Mouse (Mus musculus) midbrain, embryonic 11.5 days (tissue): ENCODE measurements at regions not wholly inside any gene's neighbourhood (a gene's known extent, or its start where the extent isn't known, plus 50 kb on each side); places are given as distances from the start of the nearest gene placed in this dataset.
A peak's percentile ranks its signal among the peaks of the same experiment; 100 is the strongest.

Source experiments
- ATAC-seq: fragments of 200-750 bp; cut with Nextera tagmentation; 2 replicates; pipeline ENCODE4 v1.8.0; 2017; ENCODE audit warnings: moderate TSS enrichment, moderate library complexity; ENCODE audit not compliant: low FRiP score
- DNase-seq: peaks from one replicate; pipeline ENCODE4 v3.0.0; 2015; ENCODE audit warnings: low spot score; ENCODE audit errors: missing footprints
- H3K27ac ChIP-seq: fragments of 300-500 bp; sonication (generic); 2 replicates; pipeline ENCODE4 v1.5.1; 2014; ENCODE audit warnings: low read depth, low read length
- H3K27me3 ChIP-seq: fragments of 300-500 bp; sonication (generic); 2 replicates; pipeline ENCODE4 v1.6.1; 2014; ENCODE audit warnings: mild to moderate bottlenecking, low read length, moderate library complexity, mixed read lengths; ENCODE audit not compliant: control insufficient read depth, insufficient read depth
- H3K36me3 ChIP-seq: fragments of 300-500 bp; sonication (generic); 2 replicates; pipeline ENCODE4 v1.6.1; 2014; ENCODE audit warnings: mild to moderate bottlenecking, low read length, moderate library complexity, mixed read lengths; ENCODE audit not compliant: control insufficient read depth, insufficient read depth
- H3K4me1 ChIP-seq: fragments of 300-500 bp; sonication (generic); 2 replicates; pipeline ENCODE4 v1.6.1; 2014; ENCODE audit warnings: low read length; ENCODE audit not compliant: control insufficient read depth, insufficient read depth
- H3K4me2 ChIP-seq: fragments of 300-500 bp; sonication (generic); 2 replicates; pipeline ENCODE4 v1.6.1; 2014; ENCODE audit warnings: mild to moderate bottlenecking, moderate library complexity
- H3K4me3 ChIP-seq: fragments of 300-500 bp; sonication (generic); 2 replicates; pipeline ENCODE4 v1.5.1; 2014; ENCODE audit warnings: low read depth, low read length
- H3K9ac ChIP-seq: fragments of 300-500 bp; sonication (generic); 2 replicates; pipeline ENCODE4 v1.6.1; 2014; ENCODE audit warnings: low read length
- H3K9me3 ChIP-seq: fragments of 300-500 bp; sonication (generic); 2 replicates; pipeline ENCODE4 v1.6.1; 2016; ENCODE audit warnings: low read length; ENCODE audit not compliant: control insufficient read depth
- WGBS: fragments of 180-500 bp; shearing (Covaris S2); extraction: QIAGEN DNeasy Blood & Tissue Kit; methylation state at CpG from one replicate; pipeline ENCODE4 v1.1.7; 2014; 5-methylcytosine and 5-hydroxymethylcytosine counted together

GRCm38 (mm10) chr6:93623541-93623940 lies 660.2 kb downstream of the Magi1 start:
- no peak overlapping the region for H3K4me3 ChIP-seq
- no peaks in the 10 kb centered on the region for H3K27me3 ChIP-seq
- H3K36me3 ChIP-seq, result no peaks in the 10 kb centered on the region
- ATAC-seq (no peak), DNase-seq (no peak)
- no peaks in the 10 kb centered on the region for H3K9me3 ChIP-seq
- H3K4me1 ChIP-seq, result no peaks in the 10 kb centered on the region
- H3K27ac ChIP-seq, result no peak overlapping the region
- H3K4me2 ChIP-seq, result no peak overlapping the region
- WGBS, result 75% methylated on average over 5 of the region's 5 CpGs
- H3K9ac ChIP-seq, result no peak overlapping the region

- Histone ChIP-seq H3K9me3 (no peaks in the 10 kb centered on the region), H3K4me2 (no peak overlapping the region), H3K4me3 (no peak overlapping the region), H3K27me3 (no peaks in the 10 kb centered on the region), H3K9ac (no peak overlapping the region), H3K4me1 (no peaks in the 10 kb centered on the region), H3K27ac (no peak overlapping the region), H3K36me3 (no peaks in the 10 kb centered on the region)
- no peak for ATAC-seq
- no peak for DNase-seq
Measured at GRCm38 (mm10) chr6:93616926-93617325, 666.8 kb downstream of the Magi1 start.

- Histone ChIP-seq H3K4me1 (no peaks in the 10 kb centered on the region), H3K27me3 (no peaks in the 10 kb centered on the region), H3K4me2 (no peak overlapping the region), H3K9me3 (no peaks in the 10 kb centered on the region), H3K27ac (no peak overlapping the region), H3K9ac (no peak overlapping the region), H3K36me3 (no peaks in the 10 kb centered on the region), H3K4me3 (no peak overlapping the region)
- DNase-seq (no peak), ATAC-seq (no peak)
- WGBS, result 89% methylated on average over 2 of the region's 2 CpGs
Measured at GRCm38 (mm10) chr6:93600376-93600775, 657.1 kb upstream of the Adamts9 start.

- no peak overlapping the region for H3K4me3 ChIP-seq
- 72% methylated on average over 3 of the region's 3 CpGs for WGBS
- no peaks in the 10 kb centered on the region for H3K4me1 ChIP-seq
- ATAC-seq, result no peak
- H3K4me2 ChIP-seq, result no peak overlapping the region
- no peak overlapping the region for H3K9ac ChIP-seq
- DNase-seq, result no peak
- H3K36me3 ChIP-seq, result no peaks in the 10 kb centered on the region
- H3K9me3 ChIP-seq, result no peaks in the 10 kb centered on the region
- no peaks in the 10 kb centered on the region for H3K27me3 ChIP-seq
- no peak overlapping the region for H3K27ac ChIP-seq
Measured at GRCm38 (mm10) chr6:93599371-93599770, 656.1 kb upstream of the Adamts9 start.

DNA sequence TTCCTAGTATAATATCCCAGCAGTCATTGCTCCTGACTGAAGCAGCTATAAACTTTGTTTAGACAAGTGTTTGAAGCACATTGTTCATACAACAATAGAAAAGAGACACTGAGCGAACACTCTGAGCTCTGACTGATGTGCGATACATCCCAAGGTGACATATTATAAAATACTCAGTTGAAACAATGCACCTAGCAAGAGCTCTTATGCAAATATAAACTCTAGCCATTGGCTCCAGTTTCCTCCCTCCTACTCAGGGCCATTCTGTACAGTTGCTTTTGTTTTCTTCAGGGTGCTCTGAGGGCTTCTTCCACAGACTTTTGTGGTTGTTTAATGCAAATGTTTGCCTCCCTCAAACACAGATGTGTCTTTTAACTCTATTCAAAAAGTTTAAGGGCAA lies 646.6 kb upstream of the Adamts9 start:
- Histone ChIP-seq H3K27ac (no peak overlapping the region), H3K4me1 (peaks cover 2% of the 10 kb centered on the region; the same call in 1 of the 2 replicates), H3K27me3 (no peaks in the 10 kb centered on the region), H3K36me3 (no peaks in the 10 kb centered on the region), H3K9ac (no peak overlapping the region), H3K9me3 (no peaks in the 10 kb centered on the region), H3K4me3 (no peak overlapping the region), H3K4me2 (no peak overlapping the region)
- DNase-seq (no peak), ATAC-seq (no peak)
- WGBS, result 68% methylated on average over 2 of the region's 2 CpGs

GRCm38 (mm10) chr6:93586871-93587270 lies 643.6 kb upstream of the Adamts9 start:
- no peaks in the 10 kb centered on the region for H3K9me3 ChIP-seq
- no peaks in the 10 kb centered on the region for H3K27me3 ChIP-seq
- H3K4me2 ChIP-seq, result no peak overlapping the region
- H3K4me3 ChIP-seq, result no peak overlapping the region
- H3K4me1 ChIP-seq, result peaks cover 2% of the 10 kb centered on the region; the same call in 1 of the 2 replicates
- H3K27ac ChIP-seq, result no peak overlapping the region
- DNase-seq (peak; percentile 41), ATAC-seq (no peak)
- 91% methylated on average over 2 of the region's 2 CpGs for WGBS
- H3K36me3 ChIP-seq, result no peaks in the 10 kb centered on the region
- H3K9ac ChIP-seq, result no peak overlapping the region

GRCm38 (mm10) chr6:93581141-93581540 lies 637.8 kb upstream of the Adamts9 start:
- ATAC-seq (no peak), DNase-seq (peak; percentile 72)
- Histone ChIP-seq H3K27me3 (no peaks in the 10 kb centered on the region), H3K4me3 (no peak overlapping the region), H3K4me1 (peaks cover 6% of the 10 kb centered on the region; the same call in 1 of the 2 replicates), H3K27ac (no peak overlapping the region), H3K4me2 (no peak overlapping the region), H3K36me3 (no peaks in the 10 kb centered on the region), H3K9ac (no peak overlapping the region), H3K9me3 (no peaks in the 10 kb centered on the region)
- 91% methylated on average over 7 of the region's 7 CpGs for WGBS

- H3K36me3 ChIP-seq, result no peaks in the 10 kb centered on the region
- H3K9me3 ChIP-seq, result no peaks in the 10 kb centered on the region
- ATAC-seq (no peak), DNase-seq (peak; percentile 60)
- H3K27me3 ChIP-seq, result no peaks in the 10 kb centered on the region
- WGBS, result 58% methylated on average over 6 of the region's 6 CpGs
- H3K4me3 ChIP-seq, result no peak overlapping the region
- no peak overlapping the region for H3K9ac ChIP-seq
- peaks cover 6% of the 10 kb centered on the region; the same call in 1 of the 2 replicates for H3K4me1 ChIP-seq
- no peak overlapping the region for H3K27ac ChIP-seq
- no peak overlapping the region for H3K4me2 ChIP-seq
Measured at GRCm38 (mm10) chr6:93580716-93581115, 637.4 kb upstream of the Adamts9 start.

- Histone ChIP-seq H3K36me3 (no peaks in the 10 kb centered on the region), H3K27ac (no peak overlapping the region), H3K27me3 (no peaks in the 10 kb centered on the region), H3K4me3 (no peak overlapping the region), H3K9ac (no peak overlapping the region), H3K4me1 (no peaks in the 10 kb centered on the region), H3K9me3 (no peaks in the 10 kb centered on the region), H3K4me2 (no peak overlapping the region)
- WGBS, result 57% methylated on average over 6 of the region's 6 CpGs
- DNase-seq (no peak), ATAC-seq (no peak)
Measured at GRCm38 (mm10) chr6:93575249-93575648, 632.0 kb upstream of the Adamts9 start.
